Comparison of ENCODE assay signal across 7 mouse cellular contexts in genomic region chr5:23453561-23453960, GRCm38 (mm10). TPM values are rescaled to one million over a fixed set of nuclear protein-coding genes. Genes with fewer than 3 reads are reported as not detected.
DNase-seq lines count a peak whose midpoint lies in the region; ATAC-seq and TF ChIP-seq lines count a peak whose summit lies in the region.
"Not testable (repeated sequence)": the region's sequence is repeated elsewhere in the genome, so short reads cannot be mapped to it uniquely, and the experiment has no call there.

No protein-coding gene starts in this region.

- H3K27ac ChIP-seq in gastrocnemius, adult 2 months, result peak overlapping the region; percentile 72; the same call in 1 of the 2 replicates
- H3K27ac ChIP-seq in kidney, adult 2 months (ENCODE audit: insufficient read depth, low read depth, low read length); lung, postnatal 0 days (ENCODE audit: low read length); thymus, adult 2 months (ENCODE audit: control insufficient read depth, insufficient read depth, low read length): not testable (repeated sequence)

- not testable (repeated sequence) for H3K9ac ChIP-seq in lung, postnatal 0 days (replicated peaks; ENCODE audit: low read depth)

- H3K4me1 ChIP-seq in kidney, adult 2 months (ENCODE audit: control insufficient read depth, insufficient read depth, low read length), result peaks cover 10% of the 10 kb centered on the region; the same call in 1 of the 2 replicates
- not testable (repeated sequence) for H3K4me1 ChIP-seq in lung, postnatal 0 days (ENCODE audit: insufficient read depth, low read depth, low read length); thymus, adult 2 months (replicated peaks; ENCODE audit: control insufficient read depth, insufficient read depth, low read length)

- TF ChIP-seq EP300 in lung, postnatal 0 days (IDR thresholded peaks at IDR 0.05), result not testable (repeated sequence)

- not testable (repeated sequence) for H3K4me3 ChIP-seq in gastrocnemius, adult 2 months; kidney, adult 2 months (ENCODE audit: insufficient read depth, low read depth, low read length); lung, postnatal 0 days (ENCODE audit: low read depth, low read length); thymus, adult 2 months (ENCODE audit: control insufficient read depth, insufficient read depth, low read length)

- peak; percentile 25; the same call in 1 of the 2 replicates for TF ChIP-seq CTCF in gastrocnemius, adult 2 months (IDR thresholded peaks at IDR 0.05)
- not testable (repeated sequence) for TF ChIP-seq CTCF in kidney, adult 2 months (conservative IDR thresholded peaks at IDR 0.05; ENCODE audit: insufficient read depth, insufficient read length, low read depth, low read length); thymus, adult 2 months (IDR thresholded peaks at IDR 0.05; ENCODE audit: borderline replicate concordance, control insufficient read depth, extremely low read depth, insufficient read depth, low read length, poor library complexity)
- 0 out of 2 replicates have a peak, but pooled peaks have one; percentile 23 for TF ChIP-seq CTCF in lung, postnatal 0 days (IDR thresholded peaks at IDR 0.05)

- DNase-seq in brain, adult 2 months (ENCODE audit: low read depth, low spot score), result peak; percentile 64
- not testable (repeated sequence) for DNase-seq in gastrocnemius, adult 2 months
- peak; percentile 37 for DNase-seq in kidney, adult 2 months
- peak; percentile 47 for DNase-seq in lung, postnatal 0 days (ENCODE audit: low spot score)
- DNase-seq in naive thymus-derived CD4-positive, alpha-beta T cell, adult 2 months (ENCODE audit: low read depth), result peak; percentile 64
- peak; percentile 31 for DNase-seq in thymus, adult 2 months

- H3K36me3 ChIP-seq in kidney, adult 2 months (ENCODE audit: control insufficient read depth, insufficient read depth, low read length); lung, postnatal 0 days (ENCODE audit: insufficient read depth, low read length): not testable (repeated sequence)
- H3K36me3 ChIP-seq in thymus, adult 2 months (ENCODE audit: control insufficient read depth, insufficient read depth, low read length), result peaks cover 33% of the 10 kb centered on the region

- not testable (repeated sequence) for H3K9me3 ChIP-seq in lung, postnatal 0 days (ENCODE audit: low read length)

- WGBS in kidney, adult 2 months, result 65% methylated on average over 2 of the region's 2 CpGs
- 94% methylated on average over 2 of the region's 2 CpGs for WGBS in lung, postnatal 0 days
- 88% methylated on average over 2 of the region's 2 CpGs for WGBS in thymus, adult 2 months

- peak; percentile 74 for ATAC-seq in CD4-positive, CD25-positive, alpha-beta regulatory T cell, adult 4 months
- not testable (repeated sequence) for ATAC-seq in lung, postnatal 0 days

- not testable (repeated sequence) for TF ChIP-seq POLR2A in kidney, adult 2 months (IDR thresholded peaks at IDR 0.05; ENCODE audit: low read depth, low read length); thymus, adult 2 months (IDR thresholded peaks at IDR 0.05; ENCODE audit: control insufficient read depth, extremely low read depth, insufficient read depth, low read length, poor library complexity)

- H3K27me3 ChIP-seq in kidney, adult 2 months (replicated peaks; ENCODE audit: control insufficient read depth, insufficient read depth, low read length); lung, postnatal 0 days (replicated peaks; ENCODE audit: insufficient read depth, low read length); thymus, adult 2 months (ENCODE audit: control insufficient read depth, insufficient read depth, low read length): not testable (repeated sequence)

- intact Hi-C loops in gastrocnemius, adult 2 months (cut with DNase I), result not testable (repeated sequence)

- not testable (repeated sequence) for H3K4me2 ChIP-seq in lung, postnatal 0 days (replicated peaks; ENCODE audit: low read depth, low read length)

RNA-seq across cellular contexts. Expression of gene Kmt2e, which starts 19.3 kb away (rescaled TPM):
- polyA plus RNA-seq in CD4-positive, CD25-positive, alpha-beta regulatory T cell, adult 4 months (2017; shearing (Covaris generic)), result 100 to 1,000 TPM; 183 to 238 TPM
- total RNA-seq in gastrocnemius, adult 2 months (2021), result 10 to 100 TPM; 26.4 to 28.4 TPM
- polyA plus RNA-seq in kidney, adult 2 months (2012; rRNA removed), result 18.8 and 19.8 TPM in 2 replicates
- 97.3 and 106 TPM in 2 replicates for polyA plus RNA-seq in lung, postnatal 0 days (2015; fragmentation: Nextera tagmentation; extraction: Ambion mirVana)
- polyA plus RNA-seq in thymus, adult 2 months (2012; rRNA removed), result 37.0 and 40.7 TPM in 2 replicates
